Mouse (Mus musculus): Measurements from ENCODE around the gene Bdnf. TPM values are rescaled to one million over a fixed set of nuclear protein-coding genes. Genes with fewer than 3 reads are reported as not detected.
A peak's percentile ranks its signal among the peaks of the same experiment; 100 is the strongest.

Gene Bdnf
- 2.0 and 2.9 TPM in 2 replicates for polyA plus RNA-seq (2014; fragmentation: Nextera tagmentation; extraction: Ambion mirVana)

DNA sequence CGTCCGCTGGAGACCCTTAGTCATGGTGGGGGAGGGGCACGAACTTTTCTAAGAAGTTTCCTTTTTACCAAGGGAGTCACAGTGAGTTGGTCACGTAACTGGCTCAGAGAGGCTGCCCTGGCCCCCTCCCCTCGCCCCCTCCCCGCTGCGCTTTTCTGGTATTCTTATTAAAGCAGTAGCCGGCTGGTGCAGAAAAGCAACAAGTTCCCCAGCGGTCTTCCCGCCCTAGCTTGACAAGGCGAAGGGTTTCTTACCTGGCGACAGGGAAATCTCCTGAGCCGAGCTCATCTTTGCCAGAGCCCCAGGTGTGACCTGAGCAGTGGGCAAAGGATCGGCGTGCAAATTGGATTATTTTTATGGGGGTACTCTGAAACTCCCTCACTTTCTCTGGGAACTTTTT, at the start of gene Bdnf:
TSS of gene Bdnf (plus strand) at position 169 of the 400 bp plus-strand sequence.
- Histone ChIP-seq H3K4me2 (ENCODE audit: low read length) (peak within 1 kb of the TSS; percentile 78), H3K27me3 (replicated peaks; ENCODE audit: control insufficient read depth, insufficient read depth, low read length) (peaks cover 39% of the 10 kb centered on the region), H3K36me3 (ENCODE audit: control insufficient read depth, insufficient read depth, low read length) (no peaks in the 10 kb centered on the region), H3K4me3 (ENCODE audit: low read depth, low read length) (peak within 1 kb of the TSS; percentile 36), H3K4me1 (ENCODE audit: control insufficient read depth, insufficient read depth, low read length) (peaks cover 13% of the 10 kb centered on the region; the same call in 1 of the 2 replicates), H3K9me3 (replicated peaks; ENCODE audit: control insufficient read depth, low read length) (no peaks in the 10 kb centered on the region), H3K27ac (ENCODE audit: low read depth, low read length) (no peak within 1 kb of the TSS), H3K9ac (ENCODE audit: low read length) (no peak within 1 kb of the TSS)
- WGBS: under 1% methylated on average over 15 of the region's 15 CpGs
- DNase-seq (ENCODE audit: low spot score) (no peak), ATAC-seq (no peak)

DNA sequence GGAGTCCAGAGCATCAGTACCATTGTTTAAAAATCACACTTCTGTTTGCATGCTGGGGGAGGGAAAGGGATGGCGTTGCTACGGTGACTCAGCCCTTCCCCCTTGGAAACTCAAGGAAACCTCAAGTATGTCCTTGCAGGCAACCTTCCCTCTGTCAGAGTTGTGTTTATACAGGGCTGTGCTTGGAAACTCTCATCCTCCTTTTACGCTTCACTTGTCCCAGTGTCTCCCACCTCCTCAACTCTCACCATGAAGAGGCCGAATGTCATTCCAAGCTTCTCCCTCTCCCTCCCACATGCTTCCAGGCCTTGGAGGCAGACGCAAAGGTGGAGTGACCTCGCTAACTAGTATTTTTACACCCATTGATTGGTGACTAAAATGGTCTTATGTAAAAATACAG, 47.6 kb upstream of the Bdnf start:
- 60% methylated on average over 6 of the region's 6 CpGs for WGBS
- no peak for ATAC-seq
- Histone ChIP-seq H3K9ac (ENCODE audit: low read length) (no peak overlapping the region), H3K27ac (ENCODE audit: low read depth, low read length) (no peak overlapping the region), H3K4me2 (ENCODE audit: low read length) (no peak overlapping the region), H3K9me3 (replicated peaks; ENCODE audit: control insufficient read depth, low read length) (no peaks in the 10 kb centered on the region), H3K4me1 (ENCODE audit: control insufficient read depth, insufficient read depth, low read length) (no peaks in the 10 kb centered on the region; the same call in 1 of the 2 replicates), H3K27me3 (replicated peaks; ENCODE audit: control insufficient read depth, insufficient read depth, low read length) (no peaks in the 10 kb centered on the region), H3K36me3 (ENCODE audit: control insufficient read depth, insufficient read depth, low read length) (no peaks in the 10 kb centered on the region), H3K4me3 (ENCODE audit: low read depth, low read length) (no peak overlapping the region)
- DNase-seq (ENCODE audit: low spot score): no peak

DNA sequence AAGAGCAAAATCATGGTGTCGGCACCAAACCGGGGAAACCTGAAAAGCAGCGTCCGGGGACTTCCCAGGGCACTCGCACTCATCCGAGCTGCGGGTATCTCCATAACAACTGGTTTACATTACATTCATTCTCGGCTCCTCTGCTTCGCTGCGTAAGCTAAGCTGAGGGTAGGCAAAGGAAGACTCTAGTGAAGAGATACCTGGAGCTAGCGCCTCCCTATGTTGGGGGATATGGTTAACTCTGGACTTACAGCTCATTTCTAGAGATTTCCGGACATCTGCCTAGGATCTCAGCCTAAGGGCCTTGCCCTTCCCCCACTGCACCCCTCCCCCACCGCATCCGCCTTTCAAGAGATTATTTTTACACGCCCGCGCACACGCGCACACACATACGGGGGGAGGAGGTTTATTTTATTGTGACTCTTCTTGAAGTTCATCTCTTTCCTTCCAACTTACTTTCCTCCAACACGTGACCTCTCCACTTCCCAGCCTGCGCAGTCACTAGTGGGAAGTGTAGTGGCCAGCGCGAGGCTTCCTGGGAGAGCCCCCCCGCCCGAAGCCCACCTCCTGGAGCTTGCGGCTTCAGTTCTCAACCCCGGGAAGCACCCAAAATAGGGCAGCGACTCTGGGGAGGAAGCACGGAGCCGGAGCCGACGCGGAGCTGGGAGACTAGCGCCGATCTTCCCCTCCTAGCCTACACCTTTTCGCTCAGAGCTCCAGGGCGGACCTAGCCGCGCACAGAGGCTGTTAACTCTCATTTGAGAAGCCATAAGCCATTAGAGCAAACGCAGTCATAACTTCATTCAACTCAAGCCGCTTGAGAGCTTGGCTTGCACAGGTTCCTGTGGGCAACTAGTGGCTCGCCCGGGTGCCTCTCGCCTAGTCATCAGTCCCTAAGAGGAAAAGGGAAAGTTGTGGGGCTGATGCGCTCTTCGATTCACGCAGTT, 718 bp upstream of the Bdnf start:
- WGBS: under 1% methylated on average over 47 of the region's 48 CpGs
- Histone ChIP-seq H3K4me1 (ENCODE audit: control insufficient read depth, insufficient read depth, low read length) (peaks cover 13% of the 10 kb centered on the region; the same call in 1 of the 2 replicates), H3K4me2 (ENCODE audit: low read length) (peak overlapping the region; percentile 78), H3K27ac (ENCODE audit: low read depth, low read length) (no peak overlapping the region), H3K4me3 (ENCODE audit: low read depth, low read length) (peak overlapping the region; percentile 36), H3K9ac (ENCODE audit: low read length) (no peak overlapping the region), H3K27me3 (replicated peaks; ENCODE audit: control insufficient read depth, insufficient read depth, low read length) (peaks cover 39% of the 10 kb centered on the region), H3K36me3 (ENCODE audit: control insufficient read depth, insufficient read depth, low read length) (no peaks in the 10 kb centered on the region), H3K9me3 (replicated peaks; ENCODE audit: control insufficient read depth, low read length) (no peaks in the 10 kb centered on the region)
- DNase-seq (ENCODE audit: low spot score) (no peak), ATAC-seq (no peak)

DNA sequence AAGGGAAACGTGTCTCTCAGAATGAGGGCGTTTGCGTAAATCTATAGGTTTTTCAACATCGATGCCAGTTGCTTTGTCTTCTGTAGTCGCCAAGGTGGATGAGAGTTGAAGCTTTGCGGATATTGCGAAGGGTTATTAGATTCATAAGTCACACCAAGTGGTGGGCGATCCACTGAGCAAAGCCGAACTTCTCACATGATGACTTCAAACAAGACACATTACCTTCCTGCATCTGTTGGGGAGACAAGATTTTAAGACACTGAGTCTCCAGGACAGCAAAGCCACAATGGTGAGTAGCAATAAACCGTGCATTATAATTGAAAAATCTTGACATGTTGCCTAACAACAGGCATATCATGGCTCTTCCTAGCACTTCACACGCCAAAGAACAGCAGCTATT, 551 bp downstream of the Bdnf start:
- peak overlapping the region; percentile 36; the same call in 1 of the 2 replicates for H3K4me3 ChIP-seq (ENCODE audit: low read depth, low read length)
- no peak overlapping the region for H3K9ac ChIP-seq (ENCODE audit: low read length)
- ATAC-seq: no peak
- DNase-seq (ENCODE audit: low spot score): no peak
- H3K27ac ChIP-seq (ENCODE audit: low read depth, low read length): no peak overlapping the region
- H3K36me3 ChIP-seq (ENCODE audit: control insufficient read depth, insufficient read depth, low read length): no peaks in the 10 kb centered on the region
- peak overlapping the region; percentile 78; the same call in 1 of the 2 replicates for H3K4me2 ChIP-seq (ENCODE audit: low read length)
- H3K4me1 ChIP-seq (ENCODE audit: control insufficient read depth, insufficient read depth, low read length): peaks cover 13% of the 10 kb centered on the region; the same call in 1 of the 2 replicates
- H3K9me3 ChIP-seq (replicated peaks; ENCODE audit: control insufficient read depth, low read length): no peaks in the 10 kb centered on the region
- H3K27me3 ChIP-seq (replicated peaks; ENCODE audit: control insufficient read depth, insufficient read depth, low read length): peaks cover 41% of the 10 kb centered on the region
- 8% methylated on average over 11 of the region's 11 CpGs for WGBS

DNA sequence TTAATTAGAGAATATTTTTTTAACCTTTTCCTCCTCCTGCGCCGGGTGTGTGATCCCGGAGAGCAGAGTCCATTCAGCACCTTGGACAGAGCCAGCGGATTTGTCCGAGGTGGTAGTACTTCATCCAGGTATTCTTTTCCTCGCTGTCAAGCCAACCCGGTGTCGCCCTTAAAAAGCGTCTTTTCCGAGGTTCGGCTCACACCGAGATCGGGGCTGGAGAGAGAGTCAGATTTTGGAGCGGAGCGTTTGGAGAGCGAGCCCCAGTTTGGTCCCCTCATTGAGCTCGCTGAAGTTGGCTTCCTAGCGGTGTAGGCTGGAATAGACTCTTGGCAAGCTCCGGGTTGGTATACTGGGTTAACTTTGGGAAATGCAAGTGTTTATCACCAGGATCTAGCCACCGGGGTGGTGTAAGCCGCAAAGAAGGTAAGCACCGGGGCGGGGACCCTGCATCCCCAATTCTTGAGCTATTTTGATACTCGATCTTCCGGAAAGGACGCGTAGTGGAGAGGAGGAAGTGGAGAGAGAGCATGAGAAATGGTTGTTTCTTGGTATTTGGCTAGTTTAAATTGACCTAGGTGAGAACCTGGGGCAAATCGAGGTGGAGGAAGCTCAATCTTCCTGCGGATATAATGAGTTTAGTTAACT, 1.6 kb downstream of the Bdnf start:
- H3K27ac ChIP-seq (ENCODE audit: low read depth, low read length): no peak overlapping the region
- H3K9ac ChIP-seq (ENCODE audit: low read length): no peak overlapping the region; the same call in 1 of the 2 replicates
- H3K27me3 ChIP-seq (replicated peaks; ENCODE audit: control insufficient read depth, insufficient read depth, low read length): peaks cover 46% of the 10 kb centered on the region
- peak overlapping the region; percentile 68 for H3K4me2 ChIP-seq (ENCODE audit: low read length)
- DNase-seq (ENCODE audit: low spot score): peak; percentile 64
- no peaks in the 10 kb centered on the region for H3K9me3 ChIP-seq (replicated peaks; ENCODE audit: control insufficient read depth, low read length)
- peaks cover 13% of the 10 kb centered on the region; the same call in 1 of the 2 replicates for H3K4me1 ChIP-seq (ENCODE audit: control insufficient read depth, insufficient read depth, low read length)
- H3K36me3 ChIP-seq (ENCODE audit: control insufficient read depth, insufficient read depth, low read length): no peaks in the 10 kb centered on the region
- ATAC-seq: no peak
- under 1% methylated on average over 29 of the region's 29 CpGs for WGBS
- H3K4me3 ChIP-seq (ENCODE audit: low read depth, low read length): peak overlapping the region; percentile 43

DNA sequence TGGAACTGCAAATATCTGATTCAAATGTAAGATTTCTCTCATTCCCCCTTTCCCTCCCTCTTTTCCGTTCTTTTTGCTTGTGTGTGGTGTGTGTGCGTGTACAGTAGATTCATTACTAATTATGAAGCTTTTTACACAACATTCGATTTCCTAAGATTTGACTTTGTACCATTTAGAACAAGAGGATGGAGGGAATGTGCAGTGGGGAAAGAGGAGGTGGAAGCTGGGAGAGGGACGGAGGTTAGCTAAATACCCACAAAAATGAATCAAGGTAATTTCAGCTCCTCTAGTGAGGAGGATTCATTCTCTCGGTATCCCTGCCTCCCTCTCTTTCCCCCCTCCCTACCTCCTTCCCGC, 2.1 kb downstream of the Bdnf start:
- H3K9me3 ChIP-seq (replicated peaks; ENCODE audit: control insufficient read depth, low read length): no peaks in the 10 kb centered on the region
- H3K4me1 ChIP-seq (ENCODE audit: control insufficient read depth, insufficient read depth, low read length): peaks cover 13% of the 10 kb centered on the region; the same call in 1 of the 2 replicates
- H3K27ac ChIP-seq (ENCODE audit: low read depth, low read length): no peak overlapping the region
- peak overlapping the region; percentile 43 for H3K4me3 ChIP-seq (ENCODE audit: low read depth, low read length)
- DNase-seq (ENCODE audit: low spot score) (no peak), ATAC-seq (no peak)
- peak overlapping the region; percentile 68 for H3K4me2 ChIP-seq (ENCODE audit: low read length)
- H3K27me3 ChIP-seq (replicated peaks; ENCODE audit: control insufficient read depth, insufficient read depth, low read length): peaks cover 47% of the 10 kb centered on the region
- H3K9ac ChIP-seq (ENCODE audit: low read length): peak overlapping the region; percentile 70
- WGBS: 0% methylated on average over 6 of the region's 6 CpGs
- no peaks in the 10 kb centered on the region for H3K36me3 ChIP-seq (ENCODE audit: control insufficient read depth, insufficient read depth, low read length)

DNA sequence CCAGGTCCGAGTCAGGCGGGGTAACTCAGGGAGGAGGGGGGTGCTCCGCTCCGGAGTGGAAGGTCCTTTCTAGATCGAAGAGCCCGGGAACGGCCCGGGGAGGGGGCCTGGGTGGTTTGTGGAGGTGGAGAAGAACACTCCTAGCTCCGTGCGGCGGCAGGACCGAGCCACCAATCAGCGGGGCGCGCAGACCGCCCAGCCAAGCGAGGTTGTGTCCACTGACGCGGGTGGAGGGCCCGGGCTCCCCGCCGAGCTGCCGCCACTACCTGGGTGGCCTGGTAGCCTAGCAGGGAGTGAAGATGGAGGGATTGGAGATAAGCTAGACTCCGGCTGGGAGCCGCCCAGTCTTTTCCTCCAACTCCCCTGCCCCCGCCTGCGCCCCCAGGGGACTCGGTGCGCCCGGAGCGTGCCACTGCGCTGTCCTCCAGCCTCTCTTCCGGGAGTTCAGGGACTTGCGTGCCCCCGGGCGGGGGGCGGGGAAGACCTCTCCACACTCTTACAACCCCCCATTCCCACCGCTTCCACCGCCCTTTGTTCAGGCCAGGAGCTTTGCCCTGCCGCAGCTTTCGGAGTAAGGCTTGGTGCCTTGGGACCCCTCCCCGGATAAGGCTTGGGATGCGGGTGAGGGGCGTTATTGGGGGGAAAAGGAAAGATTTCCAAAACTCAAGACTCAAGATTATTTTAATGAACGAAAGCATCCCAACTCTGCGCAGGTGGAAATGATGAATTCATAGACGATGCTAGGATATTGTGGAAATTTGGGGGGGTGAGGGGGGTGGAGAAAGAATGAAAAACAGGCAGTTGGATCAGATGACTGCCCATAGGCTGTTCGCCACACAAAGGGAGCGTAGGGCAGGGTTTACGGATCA, 3.0 kb downstream of the Bdnf start:
- H3K4me3 ChIP-seq (ENCODE audit: low read depth, low read length): peak overlapping the region; percentile 43
- H3K36me3 ChIP-seq (ENCODE audit: control insufficient read depth, insufficient read depth, low read length): no peaks in the 10 kb centered on the region
- H3K9me3 ChIP-seq (replicated peaks; ENCODE audit: control insufficient read depth, low read length): no peaks in the 10 kb centered on the region
- peak; percentile 50 for DNase-seq (ENCODE audit: low spot score)
- H3K9ac ChIP-seq (ENCODE audit: low read length): peak overlapping the region; percentile 70
- peak overlapping the region; percentile 68 for H3K4me2 ChIP-seq (ENCODE audit: low read length)
- peaks cover 46% of the 10 kb centered on the region for H3K27me3 ChIP-seq (replicated peaks; ENCODE audit: control insufficient read depth, insufficient read depth, low read length)
- ATAC-seq: peak; percentile 56
- WGBS: under 1% methylated on average over 48 of the region's 50 CpGs
- peak overlapping the region; percentile 71 for H3K27ac ChIP-seq (ENCODE audit: low read depth, low read length)
- H3K4me1 ChIP-seq (ENCODE audit: control insufficient read depth, insufficient read depth, low read length): peaks cover 13% of the 10 kb centered on the region; the same call in 1 of the 2 replicates

DNA sequence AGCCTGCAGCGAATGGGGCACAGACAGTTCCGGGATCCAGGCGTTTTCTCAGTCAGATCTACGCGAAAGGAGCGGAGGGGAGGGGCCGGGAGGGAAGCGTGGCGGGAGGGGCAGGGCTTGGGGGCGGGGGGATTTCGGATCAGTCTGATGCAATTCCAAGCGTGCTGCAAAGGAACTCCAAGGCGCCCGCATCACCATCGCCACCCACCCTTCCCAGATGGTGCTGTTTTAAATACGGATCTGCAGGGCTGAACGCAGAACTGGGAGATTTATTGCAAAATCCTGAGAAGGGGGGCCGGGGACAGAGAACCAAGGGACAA, 3.5 kb downstream of the Bdnf start:
- H3K9ac ChIP-seq (ENCODE audit: low read length): peak overlapping the region; percentile 70
- H3K27me3 ChIP-seq (replicated peaks; ENCODE audit: control insufficient read depth, insufficient read depth, low read length): peaks cover 40% of the 10 kb centered on the region
- H3K9me3 ChIP-seq (replicated peaks; ENCODE audit: control insufficient read depth, low read length): no peaks in the 10 kb centered on the region
- H3K4me1 ChIP-seq (ENCODE audit: control insufficient read depth, insufficient read depth, low read length): peaks cover 13% of the 10 kb centered on the region; the same call in 1 of the 2 replicates
- ATAC-seq: peak; percentile 85
- DNase-seq (ENCODE audit: low spot score): peak; percentile 93
- H3K36me3 ChIP-seq (ENCODE audit: control insufficient read depth, insufficient read depth, low read length): no peaks in the 10 kb centered on the region
- peak overlapping the region; percentile 71 for H3K27ac ChIP-seq (ENCODE audit: low read depth, low read length)
- H3K4me3 ChIP-seq (ENCODE audit: low read depth, low read length): peak overlapping the region; percentile 43
- H3K4me2 ChIP-seq (ENCODE audit: low read length): peak overlapping the region; percentile 68
- WGBS: 1% methylated on average over 18 of the region's 18 CpGs
